Comparison of ENCODE assay signal across 10 mouse cellular contexts in genomic region chr10:111599297-111600250, GRCm38 (mm10).
DNase-seq lines count a peak whose midpoint lies in the region; ATAC-seq lines count a peak whose summit lies in the region.
"Had no signal": no experiment of that assay in that cellular context is flagged by ENCODE, and none has a peak within 500 bp of the region (broad histone marks: within the 10 kb centered on the region; RNA-seq: fewer than 3 reads in every experiment).

No protein-coding gene starts in this region.

- DNase-seq in NIH3T3 (ENCODE audit: low read depth), result peak; percentile 46
- peak; percentile 53 for DNase-seq in kidney, postnatal 10 days
- DNase-seq in c-Kit-positive CD71-positive TER-119-positive erythroid progenitor cells, embryonic 14.5 days (ENCODE audit: low spot score), result no peak
- no peak for DNase-seq in natural killer cell, adult 2 months (ENCODE audit: low spot score in 2 of 2)
- DNase-seq: gastrocnemius, postnatal 14 days; lung, postnatal 14 days had no signal

- no peaks in the 10 kb centered on the region for H3K36me3 ChIP-seq in hindbrain, embryonic 15.5 days
- H3K36me3 ChIP-seq in hindbrain, embryonic 12.5 days, result no peaks in the 10 kb centered on the region
- no peaks in the 10 kb centered on the region for H3K36me3 ChIP-seq in embryonic facial prominence, embryonic 12.5 days

- H3K9me3 ChIP-seq in hindbrain, embryonic 15.5 days, result no peaks in the 10 kb centered on the region
- H3K9me3 ChIP-seq in hindbrain, embryonic 12.5 days (replicated peaks), result no peaks in the 10 kb centered on the region
- H3K9me3 ChIP-seq in embryonic facial prominence, embryonic 12.5 days, result no peaks in the 10 kb centered on the region

- H3K4me1 ChIP-seq in hindbrain, embryonic 15.5 days (replicated peaks), result peaks cover 22% of the 10 kb centered on the region
- H3K4me1 ChIP-seq in hindbrain, embryonic 12.5 days, result peaks cover 22% of the 10 kb centered on the region
- peaks cover 33% of the 10 kb centered on the region for H3K4me1 ChIP-seq in embryonic facial prominence, embryonic 12.5 days

- no peak for ATAC-seq in hindbrain, embryonic 15.5 days (ENCODE audit: low FRiP score, low read depth)
- no peak for ATAC-seq in hindbrain, embryonic 12.5 days (ENCODE audit: low FRiP score)
- ATAC-seq in embryonic facial prominence, embryonic 12.5 days (ENCODE audit: insufficient number of reproducible peaks, insufficient read depth, low FRiP score, low TSS enrichment), result no peak
- no peak for ATAC-seq in inflammation-experienced regulatory T-cells, adult 6 months

- no peaks in the 10 kb centered on the region for H3K27me3 ChIP-seq in hindbrain, embryonic 15.5 days
- no peaks in the 10 kb centered on the region for H3K27me3 ChIP-seq in hindbrain, embryonic 12.5 days
- H3K27me3 ChIP-seq in embryonic facial prominence, embryonic 12.5 days, result no peaks in the 10 kb centered on the region

- no peak overlapping the region for H3K9ac ChIP-seq in hindbrain, embryonic 15.5 days
- H3K9ac ChIP-seq in hindbrain, embryonic 12.5 days, result no peak overlapping the region
- H3K9ac ChIP-seq in embryonic facial prominence, embryonic 12.5 days, result no peak overlapping the region

- WGBS in hindbrain, embryonic 15.5 days, result 68% methylated on average over 10 of the region's 10 CpGs
- 67% methylated on average over 10 of the region's 10 CpGs for WGBS in hindbrain, embryonic 12.5 days
- WGBS in embryonic facial prominence, embryonic 12.5 days, result 67% methylated on average over 10 of the region's 10 CpGs

- H3K4me2 ChIP-seq in hindbrain, embryonic 15.5 days, result no peak overlapping the region
- H3K4me2 ChIP-seq in hindbrain, embryonic 12.5 days (replicated peaks), result no peak overlapping the region
- H3K4me2 ChIP-seq in embryonic facial prominence, embryonic 12.5 days (replicated peaks), result no peak overlapping the region

- H3K27ac ChIP-seq in hindbrain, embryonic 15.5 days (replicated peaks), result peak overlapping the region; percentile 62; the same call in 1 of the 2 replicates
- no peak overlapping the region for H3K27ac ChIP-seq in hindbrain, embryonic 12.5 days
- 0 out of 2 replicates have a peak overlapping the region, but pooled peaks have one; percentile 74 for H3K27ac ChIP-seq in embryonic facial prominence, embryonic 12.5 days

- no peak overlapping the region for H3K4me3 ChIP-seq in hindbrain, embryonic 15.5 days
- no peak overlapping the region for H3K4me3 ChIP-seq in hindbrain, embryonic 12.5 days
- H3K4me3 ChIP-seq in embryonic facial prominence, embryonic 12.5 days, result no peak overlapping the region

Comparison
In these comparisons a context has a peak if more than half of its experiments do, and no peak if none do; other contexts are left out.
1. DNase-seq: peak in NIH3T3 (single experiment) and kidney, postnatal 10 days (single experiment); none in c-Kit-positive CD71-positive TER-119-positive erythroid progenitor cells, embryonic 14.5 days (single experiment) and natural killer cell, adult 2 months (0 of 2).